Mouse (Mus musculus) adrenal gland, postnatal 0 days (tissue): ENCODE results near the gene Olfr1040. TPM values are rescaled to one million over a fixed set of nuclear protein-coding genes. Genes with fewer than 3 reads are reported as not detected.

Experiments used
- polyA plus RNA-seq: library from polyadenylated mRNA; unstranded; fragments of >200 nt; fragmentation: Nextera tagmentation; extraction: Ambion mirVana; gene quantifications from 2 replicates; pipeline ENCODE4 v1.2.1, GENCODE M21; 2015

Olfr1040 gene
- polyA plus RNA-seq, result not detected in 2 replicates

DNA sequence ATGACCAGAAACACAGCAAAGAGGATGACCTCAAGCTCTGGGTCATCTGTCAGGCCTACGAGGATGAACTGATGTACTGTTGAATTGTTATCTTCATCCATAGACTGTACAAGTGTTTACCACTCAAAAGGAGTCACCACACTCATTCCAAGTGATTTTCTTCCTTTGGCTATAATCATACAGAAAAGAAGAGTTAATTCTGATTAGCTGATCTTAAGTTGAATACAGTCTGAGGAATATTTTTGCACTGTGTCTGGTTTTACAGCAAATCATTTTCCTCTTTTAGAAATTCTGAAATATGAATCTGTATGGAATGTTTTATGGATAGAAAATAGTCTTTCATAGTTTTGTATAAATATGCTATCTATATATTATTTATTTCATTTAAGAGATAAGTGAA, at the start of gene Olfr1040:
Olfr1040 (minus strand) TSS at position 101 of the 400 bp plus-strand sequence.

GRCm38 (mm10) chr2:86185583-86185982, 39.1 kb upstream of the Olfr1040 start, which contains the start of gene Olfr52:
TSS of gene Olfr52 (minus strand) at chr2:86185683.

GRCm38 (mm10) chr2:86177720-86178119, 31.2 kb upstream of the Olfr1040 start, which contains the start of gene Olfr1044:
TSS of gene Olfr1044 (minus strand) at chr2:86177820.

GRCm38 (mm10) chr2:86167422-86167821, 20.9 kb upstream of the Olfr1040 start, which contains the start of gene Olfr1043:
TSS of gene Olfr1043 (minus strand) at chr2:86167522.

GRCm38 (mm10) chr2:86161738-86162137, 15.2 kb upstream of the Olfr1040 start, which contains the start of gene Olfr1042:
TSS of gene Olfr1042 (minus strand) at chr2:86161838.

DNA sequence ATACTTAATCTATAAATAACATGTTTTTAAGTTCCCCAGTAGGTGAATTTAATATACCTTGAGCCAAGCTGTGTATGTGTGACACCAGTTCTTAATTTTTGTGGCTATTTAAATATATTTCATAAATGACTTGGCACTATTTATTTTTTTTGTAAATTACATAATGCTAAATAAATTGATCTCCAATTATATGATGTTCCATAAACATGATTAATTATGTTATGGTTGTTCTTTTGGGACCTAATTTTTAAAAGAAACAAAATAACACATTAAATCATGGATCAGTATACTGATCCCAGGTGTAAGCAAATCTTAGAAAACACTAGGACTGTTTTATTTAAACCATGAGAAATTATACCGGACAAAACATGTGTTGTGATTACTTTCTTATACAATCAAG, 10.7 kb downstream of the Olfr1040 start, which contains the start of gene Olfr1039:
Olfr1039 (minus strand) TSS at position 101 of the 400 bp plus-strand sequence.

Other genes starting within 250 kb of the Olfr1040 start
- not detected in 2 replicates for gene Olfr1024, start 241.7 kb downstream of the Olfr1040 start, polyA plus RNA-seq
- gene Olfr1025-ps1, start 231.5 kb downstream of the Olfr1040 start, polyA plus RNA-seq, result 0.13 TPM in 1 of 2 replicates, not detected in the other
- not detected in 2 replicates for gene Olfr1026, start 225.2 kb downstream of the Olfr1040 start, polyA plus RNA-seq
- gene Olfr1028, start 196.3 kb downstream of the Olfr1040 start, polyA plus RNA-seq, result not detected in 2 replicates
- not detected in 2 replicates for gene Olfr1029, start 172.8 kb downstream of the Olfr1040 start, polyA plus RNA-seq
- gene Olfr1030, start 167.5 kb downstream of the Olfr1040 start, polyA plus RNA-seq, result not detected in 2 replicates
- not detected in 2 replicates for gene Olfr1031, start 156.4 kb downstream of the Olfr1040 start, polyA plus RNA-seq
- gene Olfr1032, start 141.2 kb downstream of the Olfr1040 start, polyA plus RNA-seq, result not detected in 2 replicates
- 6.6 and 7.4 TPM in 2 replicates for gene Olfr1033, start 126.1 kb downstream of the Olfr1040 start, polyA plus RNA-seq
- gene Olfr1034, start 100.9 kb downstream of the Olfr1040 start, polyA plus RNA-seq, result 0.05 and 0.08 TPM in 2 replicates
- not detected in 2 replicates for gene Olfr1036, start 72.7 kb downstream of the Olfr1040 start, polyA plus RNA-seq
- not detected in 2 replicates for gene Olfr1037, start 59.3 kb downstream of the Olfr1040 start, polyA plus RNA-seq
- not detected in 2 replicates for gene Olfr1039, start 10.8 kb downstream of the Olfr1040 start, polyA plus RNA-seq
- 0.08 TPM in 1 of 2 replicates, not detected in the other for gene Olfr1042, start 15.1 kb upstream of the Olfr1040 start, polyA plus RNA-seq
- not detected in 2 replicates for gene Olfr1043, start 20.8 kb upstream of the Olfr1040 start, polyA plus RNA-seq
- gene Olfr1044, start 31.1 kb upstream of the Olfr1040 start, polyA plus RNA-seq, result not detected in 2 replicates
- not detected in 2 replicates for gene Olfr52, start 39.0 kb upstream of the Olfr1040 start, polyA plus RNA-seq
- gene Olfr1045, start 56.3 kb upstream of the Olfr1040 start, polyA plus RNA-seq, result not detected in 2 replicates
- gene Olfr1046, start 72.6 kb upstream of the Olfr1040 start, polyA plus RNA-seq, result not detected in 2 replicates
- gene Olfr1047, start 84.7 kb upstream of the Olfr1040 start, polyA plus RNA-seq, result not detected in 2 replicates
- gene Olfr1048, start 93.6 kb upstream of the Olfr1040 start, polyA plus RNA-seq, result not detected in 2 replicates
- gene Olfr1049, start 111.6 kb upstream of the Olfr1040 start, polyA plus RNA-seq, result not detected in 2 replicates
- gene Olfr1051, start 132.4 kb upstream of the Olfr1040 start, polyA plus RNA-seq, result not detected in 2 replicates
- not detected in 2 replicates for gene Olfr1052, start 145.7 kb upstream of the Olfr1040 start, polyA plus RNA-seq
- not detected in 2 replicates for gene Olfr1053, start 168.6 kb upstream of the Olfr1040 start, polyA plus RNA-seq
- gene Olfr1054, start 188.7 kb upstream of the Olfr1040 start, polyA plus RNA-seq, result not detected in 2 replicates
- gene Olfr1055, start 203.6 kb upstream of the Olfr1040 start, polyA plus RNA-seq, result not detected in 2 replicates
- not detected in 2 replicates for gene Olfr1056, start 215.7 kb upstream of the Olfr1040 start, polyA plus RNA-seq
- gene Olfr1057, start 231.7 kb upstream of the Olfr1040 start, polyA plus RNA-seq, result not detected in 2 replicates
- gene Olfr1058, start 241.8 kb upstream of the Olfr1040 start, polyA plus RNA-seq, result not detected in 2 replicates